Mouse (Mus musculus) forebrain, embryonic 15.5 days (tissue): ENCODE measurements around the gene Magi2. TPM values are rescaled to one million over a fixed set of nuclear protein-coding genes. Genes with fewer than 3 reads are reported as not detected.

Source experiments
- ATAC-seq: fragments of 200-750 bp; cut with Nextera tagmentation; replicated peaks from 2 replicates; pipeline ENCODE4 v1.8.0; 2017; ENCODE audit warnings: mild to moderate bottlenecking, moderate TSS enrichment, moderate library complexity
- H3K27ac ChIP-seq: fragments of 300-500 bp; sonication (generic); replicated peaks from 2 replicates; pipeline ENCODE4 v1.5.1; 2015; ENCODE audit warnings: mild to moderate bottlenecking, inconsistent platforms
- H3K27me3 ChIP-seq: fragments of 300-500 bp; sonication (generic); 2 replicates; pipeline ENCODE4 v1.6.1; 2015; ENCODE audit warnings: inconsistent platforms
- H3K36me3 ChIP-seq: fragments of 300-500 bp; sonication (generic); 2 replicates; pipeline ENCODE4 v1.6.1; 2015; ENCODE audit warnings: mild to moderate bottlenecking, inconsistent platforms
- H3K4me1 ChIP-seq: fragments of 300-500 bp; sonication (generic); 2 replicates; pipeline ENCODE4 v1.6.1; 2015; ENCODE audit warnings: inconsistent platforms
- H3K4me2 ChIP-seq: fragments of 300-500 bp; sonication (generic); replicated peaks from 2 replicates; pipeline ENCODE4 v1.6.1; 2015; ENCODE audit warnings: mild to moderate bottlenecking, inconsistent platforms
- H3K4me3 ChIP-seq: fragments of 300-500 bp; sonication (generic); 2 replicates; pipeline ENCODE4 v1.5.1; 2015; ENCODE audit warnings: mild to moderate bottlenecking, inconsistent platforms
- H3K9ac ChIP-seq: fragments of 300-500 bp; sonication (generic); replicated peaks from 2 replicates; pipeline ENCODE4 v1.6.1; 2015; ENCODE audit warnings: mild to moderate bottlenecking, inconsistent platforms
- H3K9me3 ChIP-seq: fragments of 300-500 bp; sonication (generic); 2 replicates; pipeline ENCODE4 v1.6.1; 2016; ENCODE audit warnings: inconsistent platforms
- WGBS: fragments of 180-500 bp; shearing (Covaris S2); methylation state at CpG from one replicate; pipeline ENCODE4 v1.1.7; 2015; ENCODE audit warnings: mixed read lengths; 5-methylcytosine and 5-hydroxymethylcytosine counted together
- polyA plus RNA-seq: library from polyadenylated mRNA; unstranded; fragments of >200 nt; fragmentation: Nextera tagmentation; extraction: Ambion mirVana; gene quantifications from 2 replicates; pipeline ENCODE4 v1.2.1, GENCODE M21; 2015

Magi2 gene
- polyA plus RNA-seq, 1 experiment from 2014 or later, result 27.2 TPM

DNA sequence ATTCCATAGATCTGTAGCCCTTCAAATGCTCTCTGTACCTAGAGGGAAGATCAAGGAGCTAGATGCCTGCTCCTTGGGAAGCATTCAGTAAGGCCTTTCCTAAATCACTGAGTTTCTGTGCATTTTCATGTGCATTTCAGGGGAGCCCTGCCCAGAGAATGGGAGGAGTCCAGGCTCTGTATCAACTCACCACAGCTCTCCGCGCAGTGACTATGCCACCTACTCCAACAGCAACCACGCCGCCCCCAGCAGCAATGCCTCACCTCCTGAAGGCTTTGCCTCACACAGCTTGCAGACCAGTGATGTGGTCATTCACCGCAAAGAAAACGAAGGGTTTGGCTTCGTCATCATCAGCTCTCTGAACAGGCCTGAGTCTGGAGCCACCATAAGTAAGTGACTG lies 1342.1 kb downstream of the Magi2 start:
- H3K4me1 ChIP-seq, result no peaks in the 10 kb centered on the region
- 98% methylated on average over 7 of the region's 7 CpGs for WGBS

DNA sequence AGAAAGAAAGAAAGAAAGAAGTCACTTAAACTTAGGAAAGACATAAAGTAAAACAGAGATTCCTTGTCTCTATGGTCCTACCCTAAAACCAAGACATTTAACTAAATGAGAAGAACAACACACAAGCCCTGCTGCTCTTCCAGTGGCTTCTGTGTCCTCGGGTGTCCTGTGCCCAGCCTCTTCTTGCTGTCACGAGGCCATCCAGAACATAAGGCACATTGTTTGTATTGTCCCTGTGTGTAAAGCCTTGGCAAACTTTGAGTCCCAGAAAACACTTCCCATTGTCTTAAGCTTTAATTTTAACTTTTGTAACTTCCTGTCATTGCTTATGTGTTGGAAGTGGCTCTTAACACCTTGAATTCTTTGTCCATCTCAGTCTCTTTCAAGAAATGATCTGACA lies 1348.0 kb downstream of the Magi2 start:
- Histone ChIP-seq H3K9ac (no peak overlapping the region), H3K4me3 (no peak overlapping the region), H3K27me3 (no peaks in the 10 kb centered on the region), H3K4me1 (no peaks in the 10 kb centered on the region), H3K4me2 (no peak overlapping the region), H3K27ac (no peak overlapping the region), H3K36me3 (peaks cover 4% of the 10 kb centered on the region; the same call in 1 of the 2 replicates), H3K9me3 (no peaks in the 10 kb centered on the region)
- 56% methylated on average over 2 of the region's 2 CpGs for WGBS
- ATAC-seq, result no peak

More for the DNA sequence above, 1342.1 kb downstream of the Magi2 start:
- Histone ChIP-seq H3K9ac (no peak overlapping the region), H3K27ac (no peak overlapping the region), H3K9me3 (no peaks in the 10 kb centered on the region), H3K4me3 (no peak overlapping the region), H3K27me3 (no peaks in the 10 kb centered on the region), H3K36me3 (peaks cover 8% of the 10 kb centered on the region; the same call in 1 of the 2 replicates), H3K4me2 (no peak overlapping the region)
- no peak for ATAC-seq

DNA sequence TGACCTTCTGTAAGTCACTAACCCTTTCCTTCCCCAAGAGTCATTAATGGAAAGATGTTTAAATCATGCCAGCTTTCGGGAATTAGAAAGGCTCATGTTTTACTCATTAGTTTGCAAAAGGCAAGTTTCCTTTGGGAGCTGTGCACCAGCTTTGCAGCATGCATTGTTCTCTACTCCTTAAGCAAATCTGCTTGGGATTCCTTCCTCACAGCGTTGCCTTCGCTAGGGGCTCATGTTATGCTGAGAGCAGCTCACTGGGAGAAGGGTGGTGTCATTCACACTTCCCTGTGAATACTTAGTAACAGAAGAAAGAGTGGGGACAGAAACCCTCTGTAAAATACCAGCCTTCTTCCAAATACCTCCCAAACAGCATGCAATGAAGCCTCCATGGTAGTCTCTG lies 1349.0 kb downstream of the Magi2 start:
- H3K4me3 ChIP-seq, result no peak overlapping the region
- H3K27ac ChIP-seq, result no peak overlapping the region
- no peak overlapping the region for H3K9ac ChIP-seq
- no peaks in the 10 kb centered on the region for H3K27me3 ChIP-seq
- H3K9me3 ChIP-seq, result no peaks in the 10 kb centered on the region
- H3K4me1 ChIP-seq, result no peaks in the 10 kb centered on the region
- ATAC-seq, result no peak
- H3K4me2 ChIP-seq, result no peak overlapping the region
- H3K36me3 ChIP-seq, result 0 out of 2 replicates have a peak, but pooled peaks cover 7% of the 10 kb centered on the region
- WGBS, result 15% methylated on average over 3 of the region's 3 CpGs

DNA sequence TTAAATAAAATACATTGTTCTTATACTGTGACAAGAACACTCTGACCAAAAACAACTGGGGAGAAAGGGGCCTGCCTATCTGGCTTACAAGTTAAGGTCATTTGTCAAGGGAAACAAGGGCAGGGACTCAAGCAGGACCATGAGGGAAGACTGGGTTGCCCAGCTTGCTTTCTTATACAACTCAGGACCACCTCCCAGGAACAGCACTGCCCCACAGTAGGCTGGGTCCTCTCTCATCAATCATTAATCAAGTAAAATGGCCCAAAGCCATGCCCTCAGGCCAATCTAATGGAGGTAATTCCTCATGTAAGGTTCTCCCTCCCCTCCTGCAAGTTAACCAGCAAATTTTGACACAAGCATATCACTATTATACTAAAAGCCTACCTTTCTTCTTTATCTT lies 1349.4 kb downstream of the Magi2 start:
- H3K36me3 ChIP-seq, result 0 out of 2 replicates have a peak, but pooled peaks cover 7% of the 10 kb centered on the region
- H3K27me3 ChIP-seq, result no peaks in the 10 kb centered on the region
- no peak overlapping the region for H3K4me2 ChIP-seq
- no peak overlapping the region for H3K4me3 ChIP-seq
- ATAC-seq, result no peak
- H3K9ac ChIP-seq, result no peak overlapping the region
- H3K27ac ChIP-seq, result no peak overlapping the region
- no peaks in the 10 kb centered on the region for H3K9me3 ChIP-seq
- no peaks in the 10 kb centered on the region for H3K4me1 ChIP-seq

DNA sequence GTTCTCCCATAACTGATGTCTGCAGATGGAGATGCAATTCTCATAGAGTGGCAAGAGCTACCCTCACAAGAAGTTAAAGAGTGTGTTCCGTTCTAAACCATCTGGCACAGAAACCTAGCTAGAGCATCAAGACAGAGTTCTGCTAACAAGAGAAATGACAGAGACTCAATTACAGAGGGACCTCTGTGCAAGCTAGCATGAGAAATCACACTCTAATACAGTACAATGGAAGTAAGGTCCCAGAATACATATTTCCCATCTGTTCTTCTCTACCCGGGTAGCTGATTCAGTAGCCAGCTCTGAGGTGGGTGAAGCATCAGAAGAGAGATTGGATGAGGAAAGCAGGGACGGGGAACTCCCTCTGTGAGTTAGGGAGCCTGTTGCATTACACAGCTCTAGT lies 1351.8 kb downstream of the Magi2 start:
- H3K9me3 ChIP-seq, result no peaks in the 10 kb centered on the region
- peaks cover 8% of the 10 kb centered on the region for H3K4me1 ChIP-seq
- 0 out of 2 replicates have a peak, but pooled peaks cover 3% of the 10 kb centered on the region for H3K36me3 ChIP-seq
- 85% methylated on average over 3 of the region's 3 CpGs for WGBS
- no peaks in the 10 kb centered on the region for H3K27me3 ChIP-seq
- H3K9ac ChIP-seq, result no peak overlapping the region
- no peak overlapping the region for H3K4me2 ChIP-seq
- ATAC-seq, result no peak
- H3K27ac ChIP-seq, result no peak overlapping the region
- H3K4me3 ChIP-seq, result no peak overlapping the region

DNA sequence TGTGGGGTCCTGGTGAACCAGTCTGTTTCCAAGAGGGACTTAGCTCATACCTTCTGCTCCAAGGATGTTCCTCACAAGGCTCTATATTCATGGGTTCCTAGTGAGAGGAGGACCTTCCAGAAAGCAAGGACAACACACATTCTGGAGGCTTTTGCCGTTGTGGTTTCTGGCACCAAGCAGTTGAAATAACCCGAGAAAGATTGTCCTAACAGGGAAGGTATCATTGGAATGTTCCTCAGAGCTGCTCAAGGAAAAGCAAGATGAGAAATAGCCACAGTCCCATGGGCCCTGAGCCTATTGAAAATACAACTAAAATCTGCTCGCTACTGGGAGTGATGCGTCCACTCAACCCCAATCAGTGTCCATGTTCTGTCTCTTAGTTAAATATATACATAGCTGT lies 1353.8 kb downstream of the Magi2 start:
- H3K9ac ChIP-seq, result no peak overlapping the region
- H3K9me3 ChIP-seq, result no peaks in the 10 kb centered on the region
- no peak for ATAC-seq
- H3K36me3 ChIP-seq, result 0 out of 2 replicates have a peak, but pooled peaks cover 3% of the 10 kb centered on the region
- no peak overlapping the region for H3K4me3 ChIP-seq
- peaks cover 8% of the 10 kb centered on the region for H3K4me1 ChIP-seq
- WGBS, result 98% methylated on average over 4 of the region's 4 CpGs
- no peak overlapping the region for H3K4me2 ChIP-seq
- no peak overlapping the region for H3K27ac ChIP-seq
- H3K27me3 ChIP-seq, result no peaks in the 10 kb centered on the region

DNA sequence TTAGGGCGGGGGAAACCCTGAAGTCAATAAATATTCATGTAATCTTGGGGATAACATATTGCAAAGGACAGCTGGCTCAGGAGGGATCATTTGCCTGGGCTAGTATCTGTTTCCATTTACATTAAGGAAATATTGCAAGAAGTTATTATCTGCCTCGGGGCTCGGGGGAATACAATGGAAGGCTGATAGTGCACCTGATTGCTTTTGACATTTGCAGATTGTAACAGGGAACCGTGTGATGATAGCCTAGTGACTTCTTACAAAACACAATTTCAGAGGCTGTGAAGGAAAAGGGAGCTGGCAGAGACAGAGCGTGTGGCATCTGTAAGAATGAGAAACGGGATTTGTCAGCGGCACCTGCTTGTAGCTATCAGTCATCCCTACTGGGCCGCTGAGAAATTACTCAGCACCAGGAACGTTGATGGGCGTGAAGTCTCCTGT lies 1356.2 kb downstream of the Magi2 start:
- 38% methylated on average over 10 of the region's 10 CpGs for WGBS

DNA sequence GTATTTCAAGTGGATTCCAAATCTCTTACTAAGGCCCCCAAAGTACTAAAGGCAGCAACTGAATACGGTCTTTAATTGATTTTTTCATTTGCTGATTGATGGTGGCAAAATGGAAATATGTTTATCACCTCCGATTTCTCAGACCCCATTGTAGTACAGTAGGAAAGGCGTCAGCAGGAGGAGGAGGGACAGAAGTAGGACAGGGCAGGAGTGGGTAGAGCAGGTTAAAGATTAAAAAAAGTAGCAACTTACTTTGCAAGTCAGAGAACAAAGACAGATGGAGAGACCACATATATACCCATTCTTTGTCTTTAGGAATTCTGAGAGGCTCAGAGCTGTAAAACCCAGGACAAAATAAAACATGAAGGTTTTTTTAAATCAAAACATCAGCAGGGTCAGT lies 1356.8 kb downstream of the Magi2 start:
- Histone ChIP-seq H3K27me3 (no peaks in the 10 kb centered on the region), H3K9me3 (no peaks in the 10 kb centered on the region), H3K4me1 (peaks cover 8% of the 10 kb centered on the region), H3K27ac (peak overlapping the region; percentile 63), H3K4me2 (no peak overlapping the region), H3K36me3 (0 out of 2 replicates have a peak, but pooled peaks cover 3% of the 10 kb centered on the region), H3K9ac (no peak overlapping the region), H3K4me3 (no peak overlapping the region)
- WGBS, result 71% methylated on average over 3 of the region's 3 CpGs
- ATAC-seq, result no peak

More for the DNA sequence above, 1356.2 kb downstream of the Magi2 start:
- peak overlapping the region; percentile 63 for H3K27ac ChIP-seq
- H3K4me3 ChIP-seq, result no peak overlapping the region
- H3K9ac ChIP-seq, result no peak overlapping the region
- no peaks in the 10 kb centered on the region for H3K9me3 ChIP-seq
- H3K4me1 ChIP-seq, result peaks cover 8% of the 10 kb centered on the region
- H3K27me3 ChIP-seq, result no peaks in the 10 kb centered on the region
- ATAC-seq, result peak; percentile 79
- 0 out of 2 replicates have a peak, but pooled peaks cover 3% of the 10 kb centered on the region for H3K36me3 ChIP-seq
- H3K4me2 ChIP-seq, result no peak overlapping the region

DNA sequence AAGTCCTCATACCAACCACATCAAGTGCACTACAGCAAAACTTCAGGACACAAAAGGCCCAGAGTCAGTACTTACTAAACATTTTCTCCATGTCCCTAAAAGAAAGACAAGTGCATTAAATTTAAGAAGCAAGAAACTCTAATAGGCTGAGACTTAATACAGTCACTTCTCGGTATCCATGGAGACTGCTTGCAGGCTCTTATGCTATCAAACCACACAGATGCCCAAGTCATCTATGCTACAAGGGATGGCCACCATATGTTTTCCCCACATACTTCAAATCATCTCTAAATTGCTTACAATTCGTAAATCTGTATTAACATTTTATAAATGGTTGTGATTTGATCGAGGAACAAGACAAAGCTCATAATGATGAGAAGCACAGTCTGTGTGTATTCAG lies 1357.9 kb downstream of the Magi2 start:
- Histone ChIP-seq H3K9me3 (no peaks in the 10 kb centered on the region), H3K4me3 (no peak overlapping the region), H3K27ac (no peak overlapping the region), H3K27me3 (no peaks in the 10 kb centered on the region), H3K36me3 (0 out of 2 replicates have a peak, but pooled peaks cover 3% of the 10 kb centered on the region), H3K4me1 (peaks cover 8% of the 10 kb centered on the region), H3K9ac (no peak overlapping the region), H3K4me2 (no peak overlapping the region)
- WGBS, result 71% methylated on average over 3 of the region's 3 CpGs
- no peak for ATAC-seq

DNA sequence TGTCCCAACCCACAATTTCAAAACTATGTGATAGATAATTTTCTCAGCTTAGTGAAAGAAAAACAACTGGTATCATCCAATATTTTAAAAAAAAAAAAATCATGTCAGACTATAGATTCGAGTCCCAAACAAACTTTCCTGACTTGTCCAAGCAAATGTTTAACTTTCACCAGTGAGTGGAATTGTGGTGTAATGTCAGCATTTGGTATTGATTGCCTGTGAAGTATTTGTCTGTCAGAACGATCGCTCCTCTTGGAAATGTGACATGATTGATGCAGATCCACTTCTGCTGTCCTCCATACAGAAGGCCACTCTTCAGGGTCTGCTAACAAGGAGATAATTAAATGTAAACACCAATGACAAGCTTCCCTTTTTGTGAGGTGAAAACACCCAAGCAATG lies 1362.9 kb downstream of the Magi2 start:
- ATAC-seq, result no peak
- Histone ChIP-seq H3K4me3 (no peak overlapping the region), H3K9ac (no peak overlapping the region), H3K4me1 (no peaks in the 10 kb centered on the region), H3K9me3 (no peaks in the 10 kb centered on the region), H3K36me3 (no peaks in the 10 kb centered on the region), H3K4me2 (no peak overlapping the region), H3K27me3 (no peaks in the 10 kb centered on the region), H3K27ac (no peak overlapping the region)
- WGBS, result 86% methylated on average over 3 of the region's 3 CpGs

DNA sequence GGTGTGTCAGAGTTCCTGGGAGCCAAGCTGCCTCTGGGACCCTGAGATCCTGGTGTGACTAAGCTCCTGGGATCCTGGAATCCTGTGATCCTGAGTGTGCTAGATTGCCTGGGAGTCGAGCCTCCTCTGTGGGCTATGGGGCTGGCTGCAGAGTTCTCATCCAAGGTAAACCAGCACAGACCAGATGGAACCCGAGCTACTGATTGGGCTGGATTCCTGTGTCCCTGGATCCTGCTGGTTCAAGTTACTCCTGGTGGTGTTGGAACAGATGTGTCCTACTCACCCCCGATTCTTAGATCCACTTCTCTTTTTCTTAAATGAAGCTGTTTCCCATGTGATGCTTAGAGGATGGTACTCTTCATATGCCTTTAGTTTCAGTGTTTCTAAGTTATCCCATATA lies 1371.4 kb downstream of the Magi2 start:
- peaks cover 6% of the 10 kb centered on the region for H3K36me3 ChIP-seq
- 89% methylated on average over 3 of the region's 3 CpGs for WGBS
- ATAC-seq, result no peak
- no peaks in the 10 kb centered on the region for H3K4me1 ChIP-seq
- no peak overlapping the region for H3K9ac ChIP-seq
- H3K4me2 ChIP-seq, result no peak overlapping the region
- no peaks in the 10 kb centered on the region for H3K9me3 ChIP-seq
- H3K4me3 ChIP-seq, result no peak overlapping the region
- H3K27ac ChIP-seq, result no peak overlapping the region
- no peaks in the 10 kb centered on the region for H3K27me3 ChIP-seq

DNA sequence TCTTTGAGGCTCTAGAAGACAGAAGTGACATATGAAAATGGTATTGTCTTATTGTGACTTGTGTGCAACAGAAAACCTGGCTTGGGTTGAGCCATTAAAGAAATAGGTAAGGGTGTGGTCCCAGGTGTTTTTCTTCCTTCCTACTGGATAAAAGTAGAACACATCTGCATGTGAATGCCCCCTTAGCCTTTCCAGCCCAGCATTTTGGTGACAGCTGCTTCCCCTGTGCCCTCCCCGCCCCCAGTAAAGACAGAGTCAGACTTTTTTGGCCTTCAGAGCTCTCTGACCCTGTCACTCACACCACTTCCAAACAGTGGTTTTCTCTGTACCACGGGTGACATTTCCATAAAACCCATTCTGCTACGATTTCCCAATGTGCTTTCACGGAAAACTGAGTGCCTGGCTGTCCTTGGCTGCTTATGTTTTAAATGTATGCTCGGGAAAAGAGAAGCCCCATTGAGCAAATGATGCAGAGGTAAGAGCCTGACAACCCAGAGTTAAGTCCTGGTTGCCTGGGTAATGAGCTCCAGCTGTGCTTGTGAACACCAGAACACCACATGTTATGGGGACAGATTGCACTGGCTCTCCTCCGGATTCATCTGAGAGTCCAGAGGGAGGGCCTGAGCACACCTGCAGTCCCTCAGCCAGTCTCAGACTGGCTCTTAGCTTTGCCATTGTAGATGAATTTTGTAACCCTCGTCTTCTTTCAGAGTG lies 1377.1 kb downstream of the Magi2 start:
- H3K9me3 ChIP-seq, result no peaks in the 10 kb centered on the region
- no peaks in the 10 kb centered on the region for H3K4me1 ChIP-seq
- no peak overlapping the region for H3K4me3 ChIP-seq
- ATAC-seq, result no peak
- WGBS, result 33% methylated on average over 7 of the region's 7 CpGs
- no peaks in the 10 kb centered on the region for H3K27me3 ChIP-seq
- no peak overlapping the region for H3K4me2 ChIP-seq
- no peak overlapping the region for H3K9ac ChIP-seq
- H3K27ac ChIP-seq, result no peak overlapping the region
- peaks cover 6% of the 10 kb centered on the region for H3K36me3 ChIP-seq

DNA sequence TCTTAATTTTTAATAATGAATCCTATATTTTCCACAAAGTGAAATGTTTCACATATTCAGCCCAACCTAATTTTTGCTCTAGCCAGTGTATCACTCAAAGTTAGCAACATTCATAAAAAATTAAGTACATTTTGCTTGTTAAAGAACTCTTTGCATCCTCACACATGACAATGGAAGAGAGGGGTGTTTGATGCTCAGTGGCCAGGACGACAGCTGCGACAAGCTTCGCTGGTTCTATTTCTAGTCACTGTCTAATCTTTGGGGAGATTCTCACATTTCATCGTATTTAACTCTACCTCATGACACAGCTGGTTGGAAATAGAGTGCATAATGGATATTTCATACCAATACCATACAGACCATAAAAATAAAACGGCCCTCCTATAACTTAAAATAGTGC lies 1379.7 kb downstream of the Magi2 start:
- no peak overlapping the region for H3K4me2 ChIP-seq
- H3K4me1 ChIP-seq, result no peaks in the 10 kb centered on the region
- H3K4me3 ChIP-seq, result no peak overlapping the region
- WGBS, result 89% methylated on average over 5 of the region's 5 CpGs
- H3K27me3 ChIP-seq, result no peaks in the 10 kb centered on the region
- H3K36me3 ChIP-seq, result peaks cover 25% of the 10 kb centered on the region
- ATAC-seq, result no peak
- no peaks in the 10 kb centered on the region for H3K9me3 ChIP-seq
- no peak overlapping the region for H3K27ac ChIP-seq
- H3K9ac ChIP-seq, result no peak overlapping the region
